Mouse (Mus musculus) heart, embryonic 10.5 days (tissue): ENCODE data around the gene Tiam2. TPM values are rescaled to one million over a fixed set of nuclear protein-coding genes. Genes with fewer than 3 reads are reported as not detected.

Source experiments
- polyA plus RNA-seq: library from polyadenylated mRNA; unstranded; fragments of >200 nt; fragmentation: Nextera tagmentation; extraction: Ambion mirVana; gene quantifications from 2 replicates; pipeline ENCODE4 v1.2.1, GENCODE M21; 2016

Gene Tiam2
- polyA plus RNA-seq, 1 experiment from 2014 or later = 3.7 TPM

Other genes starting within 250 kb of the Tiam2 start
- 19.7 and 21.1 TPM in 2 replicates for gene Scaf8, start 211.6 kb upstream of the Tiam2 start, polyA plus RNA-seq
- not detected in 2 replicates for gene Cldn20, start 206.0 kb downstream of the Tiam2 start, polyA plus RNA-seq
- gene Tfb1m, start 231.2 kb downstream of the Tiam2 start, polyA plus RNA-seq = 17.0 and 17.9 TPM in 2 replicates